Mouse (Mus musculus) kidney, adult 10 weeks (tissue): Measurements from ENCODE around the gene Crisp4. TPM values are rescaled to one million over a fixed set of nuclear protein-coding genes. Genes with fewer than 3 reads are reported as not detected.

ENCODE experiments used
- polyA plus RNA-seq: library from polyadenylated mRNA; stranded (reverse); fragments of 350-450 nt; fragmentation: Illumina TruSeq; extraction: RNeasy Lipid Tissue Mini Kit (QIAGEN cat#74804); gene quantifications from one replicate; pipeline ENCODE4 v1.2.3, GENCODE M21; 2014; ENCODE audit warnings: low read depth, low replicate concordance

The Crisp4 gene
- not detected for polyA plus RNA-seq

GRCm38 (mm10) chr1:18145802-18146201 is at the start of gene Crisp4:
TSS of gene Crisp4 (minus strand) at chr1:18145902.

Other genes with a start within 250 kb of the Crisp4 start
- gene Defb18, start 91.5 kb upstream of the Crisp4 start, polyA plus RNA-seq, result not detected
- not detected for gene Defb41, start 119.2 kb upstream of the Crisp4 start, polyA plus RNA-seq